Mouse (Mus musculus) kidney, embryonic 15.5 days (tissue): ENCODE results near the gene Hist1h2bj. TPM values are rescaled to one million over a fixed set of nuclear protein-coding genes. Genes with fewer than 3 reads are reported as not detected.

Source experiments
- microRNA-seq: library from miRNA; unstranded; fragments of <30 nt; microRNA quantifications from one replicate; pipeline ENCODE4, GENCODE M21; 2016
- polyA plus RNA-seq: library from polyadenylated mRNA; unstranded; fragments of >200 nt; fragmentation: Nextera tagmentation; extraction: Ambion mirVana; gene quantifications from 2 replicates; pipeline ENCODE4 v1.2.1, GENCODE M21; 2015

Gene Hist1h2bj
- polyA plus RNA-seq, 1 experiment from 2014 or later = 19.2 TPM

Small RNA genes lying within 50 kb of the gene (microRNA-seq; reads per million reads assigned to microRNA genes)
- not detected for gene Gm26300
- gene Gm44390 = not detected
- gene Gm44486 = not detected

Other genes starting within 250 kb of the Hist1h2bj start
- gene Hist1h2bq, start 233.0 kb upstream of the Hist1h2bj start, polyA plus RNA-seq = 19.6 and 28.7 TPM in 2 replicates
- 1.8 and 5.5 TPM in 2 replicates for gene Hist1h2ao, start 232.7 kb upstream of the Hist1h2bj start, polyA plus RNA-seq
- gene Hist1h4m, start 231.5 kb upstream of the Hist1h2bj start, polyA plus RNA-seq = not detected in 2 replicates
- 17.2 and 18.2 TPM in 2 replicates for gene Hist1h4n, start 211.0 kb upstream of the Hist1h2bj start, polyA plus RNA-seq
- gene Hist1h2ap, start 209.7 kb upstream of the Hist1h2bj start, polyA plus RNA-seq = 3,941 and 3,959 TPM in 2 replicates
- gene Hist1h2br, start 209.5 kb upstream of the Hist1h2bj start, polyA plus RNA-seq = 19.7 and 28.8 TPM in 2 replicates
- 12.1 and 12.5 TPM in 2 replicates for gene Zfp184, start 98.1 kb upstream of the Hist1h2bj start, polyA plus RNA-seq
- 0.08 and 0.17 TPM in 2 replicates for gene Pom121l2, start 62.0 kb upstream of the Hist1h2bj start, polyA plus RNA-seq
- gene Prss16, start 33.5 kb upstream of the Hist1h2bj start, polyA plus RNA-seq = 0.14 and 0.35 TPM in 2 replicates
- 9.8 and 11.2 TPM in 2 replicates for gene Hist1h2ah, start 7.6 kb upstream of the Hist1h2bj start, polyA plus RNA-seq
- 8.8 and 12.6 TPM in 2 replicates for gene Hist1h2bk, start 7.3 kb upstream of the Hist1h2bj start, polyA plus RNA-seq
- 30.5 and 31.4 TPM in 2 replicates for gene Hist1h4i, start 1.9 kb upstream of the Hist1h2bj start, polyA plus RNA-seq
- gene Hist1h2ag, start 270 bp upstream of the Hist1h2bj start, polyA plus RNA-seq = 59.1 and 68.1 TPM in 2 replicates
- not detected in 2 replicates for gene Vmn1r188, start 41.2 kb downstream of the Hist1h2bj start, polyA plus RNA-seq
- not detected in 2 replicates for gene Vmn1r189, start 62.6 kb downstream of the Hist1h2bj start, polyA plus RNA-seq
- not detected in 2 replicates for gene Vmn1r191, start 140.8 kb downstream of the Hist1h2bj start, polyA plus RNA-seq
- gene Vmn1r192, start 147.9 kb downstream of the Hist1h2bj start, polyA plus RNA-seq = not detected in 2 replicates
- not detected in 2 replicates for gene Vmn1r193, start 179.9 kb downstream of the Hist1h2bj start, polyA plus RNA-seq
- gene Vmn1r194, start 201.0 kb downstream of the Hist1h2bj start, polyA plus RNA-seq = not detected in 2 replicates
- not detected in 2 replicates for gene Vmn1r195, start 227.3 kb downstream of the Hist1h2bj start, polyA plus RNA-seq
- gene Vmn1r196, start 246.7 kb downstream of the Hist1h2bj start, polyA plus RNA-seq = not detected in 2 replicates